Mouse (Mus musculus) heart, embryonic 11.5 days (tissue): ENCODE measurements around the gene Wapl. TPM values are rescaled to one million over a fixed set of nuclear protein-coding genes. Genes with fewer than 3 reads are reported as not detected.

Source experiments
- ATAC-seq: fragments of 200-750 bp; cut with Nextera tagmentation; replicated peaks from 2 replicates; pipeline ENCODE4 v1.8.0; 2017; ENCODE audit warnings: moderate library complexity; ENCODE audit not compliant: insufficient number of reproducible peaks, low FRiP score, low TSS enrichment
- H3K27ac ChIP-seq: fragments of 300-500 bp; sonication (generic); 2 replicates; pipeline ENCODE4 v1.5.1; 2014; ENCODE audit warnings: mild to moderate bottlenecking, low read depth, low read length
- H3K27me3 ChIP-seq: fragments of 300-500 bp; sonication (generic); 2 replicates; pipeline ENCODE4 v1.6.1; 2014; ENCODE audit warnings: mild to moderate bottlenecking, low read length, mixed read lengths; ENCODE audit not compliant: control insufficient read depth, insufficient read depth
- H3K36me3 ChIP-seq: fragments of 300-500 bp; sonication (generic); 2 replicates; pipeline ENCODE4 v1.6.1; 2014; ENCODE audit warnings: mild to moderate bottlenecking, low read length, moderate library complexity, mixed read lengths; ENCODE audit not compliant: control insufficient read depth, insufficient read depth
- H3K4me1 ChIP-seq: fragments of 300-500 bp; sonication (generic); 2 replicates; pipeline ENCODE4 v1.6.1; 2014; ENCODE audit warnings: low read length; ENCODE audit not compliant: control insufficient read depth, insufficient read depth
- H3K4me2 ChIP-seq: fragments of 300-500 bp; sonication (generic); 2 replicates; pipeline ENCODE4 v1.6.1; 2014; ENCODE audit warnings: mild to moderate bottlenecking, moderate library complexity
- H3K4me3 ChIP-seq: fragments of 300-500 bp; sonication (generic); 2 replicates; pipeline ENCODE4 v1.5.1; 2014; ENCODE audit warnings: low read depth, low read length
- H3K9ac ChIP-seq: fragments of 300-500 bp; sonication (generic); 2 replicates; pipeline ENCODE4 v1.6.1; 2014; ENCODE audit warnings: mild to moderate bottlenecking, low read depth, low read length, moderate library complexity
- H3K9me3 ChIP-seq: fragments of 300-500 bp; sonication (generic); replicated peaks from 2 replicates; pipeline ENCODE4 v1.6.1; 2016; ENCODE audit warnings: low read length; ENCODE audit not compliant: control insufficient read depth
- WGBS: fragments of 180-500 bp; shearing (Covaris S2); extraction: QIAGEN DNeasy Blood & Tissue Kit; methylation state at CpG from one replicate; pipeline ENCODE4 v1.1.7; 2014; ENCODE audit not compliant: insufficient replicate concordance; 5-methylcytosine and 5-hydroxymethylcytosine counted together
- polyA plus RNA-seq: library from polyadenylated mRNA; unstranded; fragments of >200 nt; fragmentation: Nextera tagmentation; extraction: Ambion mirVana; gene quantifications from 2 replicates; pipeline ENCODE4 v1.2.1, GENCODE M21; 2014

The Wapl gene
- 22.2 and 23.7 TPM in 2 replicates for polyA plus RNA-seq

DNA sequence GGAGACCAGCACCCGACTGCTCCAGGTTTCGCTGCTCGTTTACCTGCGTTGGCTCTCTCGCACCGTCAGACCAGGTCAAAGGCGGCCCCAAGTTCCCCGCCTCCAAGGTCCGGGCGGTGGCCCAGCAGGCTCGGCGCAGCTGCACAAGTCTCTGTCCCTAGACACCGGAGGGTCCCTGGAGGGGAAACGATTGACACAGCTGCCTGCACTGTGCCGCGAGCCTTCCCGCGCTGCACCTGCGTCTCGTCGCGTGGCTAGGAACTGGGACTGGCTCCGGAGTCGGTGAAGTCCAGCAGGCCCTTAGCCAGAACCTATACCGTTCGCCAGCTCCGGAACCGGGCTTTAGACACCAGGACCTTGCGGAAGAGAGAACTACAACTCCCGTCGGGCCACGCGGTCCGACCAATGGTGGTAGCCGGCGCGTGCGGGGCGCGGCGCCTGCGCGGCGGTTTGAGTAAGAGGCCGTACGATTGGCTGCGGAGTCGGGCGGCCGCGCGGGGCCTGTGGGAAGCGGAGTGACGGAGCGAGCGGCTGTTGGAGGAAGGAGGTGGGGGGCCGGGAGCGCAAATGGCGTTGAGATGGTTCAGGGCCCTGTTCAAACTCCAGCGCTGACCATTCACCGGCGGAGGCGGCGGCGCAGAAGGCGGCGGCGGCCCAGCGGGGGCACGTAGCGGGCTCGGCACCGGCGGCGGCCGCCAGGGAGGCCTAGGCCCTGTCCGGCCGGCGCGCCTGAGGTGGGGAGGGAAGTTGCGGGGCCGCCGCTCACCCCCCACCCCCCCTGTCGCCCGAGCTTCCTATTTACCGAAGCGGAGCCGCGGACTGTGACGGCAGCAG is at the start of gene Wapl:
TSS of gene Wapl (plus strand) at position 534 of the 834 bp plus-strand sequence.
- peak; percentile 99 for ATAC-seq
- H3K27me3 ChIP-seq: no peaks in the 10 kb centered on the region
- peak within 1 kb of the TSS; percentile 98 for H3K9ac ChIP-seq
- H3K4me1 ChIP-seq: peaks cover 7% of the 10 kb centered on the region; the same call in 1 of the 2 replicates
- under 1% methylated on average over 90 of the region's 90 CpGs for WGBS
- H3K9me3 ChIP-seq: no peaks in the 10 kb centered on the region
- H3K27ac ChIP-seq: peak within 1 kb of the TSS; percentile 94
- peak within 1 kb of the TSS; percentile 94 for H3K4me2 ChIP-seq
- H3K36me3 ChIP-seq: no peaks in the 10 kb centered on the region
- H3K4me3 ChIP-seq: peak within 1 kb of the TSS; percentile 99

DNA sequence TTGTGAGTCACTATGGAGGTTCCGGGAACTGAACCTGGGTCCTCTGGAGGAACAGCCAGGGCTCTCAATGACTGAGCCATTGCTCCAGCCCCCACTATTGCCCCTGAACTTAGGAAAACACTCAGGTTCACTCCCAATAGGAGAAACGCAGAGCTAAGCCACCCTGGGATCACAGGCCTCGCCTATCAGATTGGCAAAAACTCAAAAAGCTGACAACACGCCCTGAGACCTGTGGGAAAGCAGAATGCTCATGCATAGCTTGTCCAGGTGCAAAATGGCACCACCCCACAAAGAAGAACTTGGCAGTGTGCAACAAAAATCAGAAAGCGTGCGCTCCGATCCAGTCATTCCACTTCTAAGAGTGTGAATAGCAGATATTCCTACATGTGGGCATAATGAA is 46.9 kb upstream of the Wapl start:
- Histone ChIP-seq H3K36me3 (no peaks in the 10 kb centered on the region), H3K9ac (no peak overlapping the region), H3K4me1 (peaks cover 3% of the 10 kb centered on the region; the same call in 1 of the 2 replicates), H3K4me2 (no peak overlapping the region), H3K27ac (no peak overlapping the region), H3K27me3 (no peaks in the 10 kb centered on the region; the same call in 1 of the 2 replicates), H3K4me3 (no peak overlapping the region), H3K9me3 (no peaks in the 10 kb centered on the region)
- no peak for ATAC-seq
- WGBS: 85% methylated on average over 7 of the region's 7 CpGs

DNA sequence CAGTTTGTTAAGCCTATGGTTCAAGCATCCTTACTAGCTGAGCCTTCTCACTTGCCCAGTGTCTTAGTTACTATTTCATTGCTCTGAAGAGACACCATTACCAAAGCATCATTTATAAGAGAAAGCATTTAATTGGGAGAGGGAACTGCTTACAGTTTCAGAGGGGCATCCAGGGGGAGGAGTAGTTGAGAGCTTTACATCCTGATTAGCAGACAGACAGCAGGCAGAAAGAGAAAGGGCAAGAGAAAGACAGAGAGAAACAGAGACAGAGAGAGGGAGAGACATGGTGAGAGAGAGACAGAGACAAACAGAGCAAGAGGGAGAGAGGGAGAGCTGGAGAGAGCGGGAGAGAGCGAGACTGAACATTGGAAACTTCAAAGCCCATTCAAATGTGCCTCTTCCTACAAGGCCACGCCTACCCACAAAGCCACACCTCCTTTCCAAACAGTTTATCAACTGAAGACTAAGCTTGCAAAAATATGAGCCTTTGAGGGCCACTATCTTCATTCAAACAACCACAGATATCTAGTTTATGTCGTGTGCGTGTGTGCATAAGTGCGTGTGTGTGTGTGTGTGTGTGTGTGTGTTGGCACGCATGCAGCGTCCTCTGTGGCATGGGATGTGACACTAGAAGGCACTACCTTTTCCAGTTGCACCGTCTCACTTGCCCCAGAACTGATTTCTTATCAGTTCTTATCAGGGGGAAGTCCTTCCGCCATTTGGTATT is 40.8 kb upstream of the Wapl start:
- H3K9ac ChIP-seq: no peak overlapping the region
- no peaks in the 10 kb centered on the region for H3K4me1 ChIP-seq
- no peaks in the 10 kb centered on the region for H3K36me3 ChIP-seq
- H3K9me3 ChIP-seq: no peaks in the 10 kb centered on the region
- no peak for ATAC-seq
- 54% methylated on average over 10 of the region's 10 CpGs for WGBS
- no peak overlapping the region for H3K27ac ChIP-seq
- H3K4me2 ChIP-seq: no peak overlapping the region
- H3K4me3 ChIP-seq: no peak overlapping the region
- no peaks in the 10 kb centered on the region; the same call in 1 of the 2 replicates for H3K27me3 ChIP-seq

DNA sequence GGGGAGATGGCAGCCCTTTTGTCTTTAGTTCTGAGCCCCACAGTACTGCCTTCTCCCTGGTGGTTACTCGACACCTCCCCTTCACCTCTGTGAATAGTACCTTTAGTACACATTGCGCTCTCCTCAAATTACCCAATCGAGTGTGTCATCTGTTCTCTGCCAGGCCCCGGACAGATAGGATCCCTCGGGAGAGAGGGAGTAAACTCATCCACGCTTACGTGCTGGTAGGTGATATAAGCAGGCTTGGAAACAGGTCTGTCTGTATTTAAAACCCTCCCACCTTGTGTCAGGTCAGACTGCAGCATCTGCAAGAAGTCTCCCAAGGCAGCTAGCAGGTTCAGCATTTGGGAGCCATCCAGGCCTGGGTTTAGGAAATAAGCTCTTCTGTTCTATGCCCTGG is 38.5 kb upstream of the Wapl start:
- no peaks in the 10 kb centered on the region for H3K36me3 ChIP-seq
- H3K4me2 ChIP-seq: no peak overlapping the region
- no peaks in the 10 kb centered on the region for H3K9me3 ChIP-seq
- no peaks in the 10 kb centered on the region for H3K4me1 ChIP-seq
- no peak overlapping the region for H3K27ac ChIP-seq
- H3K4me3 ChIP-seq: no peak overlapping the region
- no peak for ATAC-seq
- no peak overlapping the region for H3K9ac ChIP-seq
- WGBS: 34% methylated on average over 7 of the region's 7 CpGs
- no peaks in the 10 kb centered on the region; the same call in 1 of the 2 replicates for H3K27me3 ChIP-seq

DNA sequence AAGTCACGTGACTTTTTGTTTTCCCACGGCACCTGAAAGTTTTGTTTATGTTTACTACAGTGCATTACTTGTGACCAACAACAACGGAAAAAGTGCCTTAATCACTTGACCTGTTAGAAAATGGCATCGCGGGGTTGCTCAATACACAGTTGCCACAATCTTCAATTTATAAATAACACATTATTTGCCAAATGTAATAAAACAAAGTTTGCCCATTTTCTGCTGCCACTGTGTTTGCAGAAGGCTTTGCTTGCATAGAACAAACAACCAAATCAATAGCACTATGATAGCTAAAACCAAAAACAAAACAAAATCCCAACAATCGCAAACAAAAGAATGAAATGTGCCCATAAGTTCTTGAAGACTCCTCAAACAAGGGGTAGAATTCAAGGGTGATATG is 38.0 kb upstream of the Wapl start:
- 82% methylated on average over 6 of the region's 6 CpGs for WGBS
- Histone ChIP-seq H3K36me3 (no peaks in the 10 kb centered on the region), H3K27ac (no peak overlapping the region), H3K9me3 (no peaks in the 10 kb centered on the region), H3K4me1 (no peaks in the 10 kb centered on the region), H3K4me2 (no peak overlapping the region), H3K9ac (no peak overlapping the region), H3K27me3 (no peaks in the 10 kb centered on the region; the same call in 1 of the 2 replicates), H3K4me3 (no peak overlapping the region)
- ATAC-seq: no peak

DNA sequence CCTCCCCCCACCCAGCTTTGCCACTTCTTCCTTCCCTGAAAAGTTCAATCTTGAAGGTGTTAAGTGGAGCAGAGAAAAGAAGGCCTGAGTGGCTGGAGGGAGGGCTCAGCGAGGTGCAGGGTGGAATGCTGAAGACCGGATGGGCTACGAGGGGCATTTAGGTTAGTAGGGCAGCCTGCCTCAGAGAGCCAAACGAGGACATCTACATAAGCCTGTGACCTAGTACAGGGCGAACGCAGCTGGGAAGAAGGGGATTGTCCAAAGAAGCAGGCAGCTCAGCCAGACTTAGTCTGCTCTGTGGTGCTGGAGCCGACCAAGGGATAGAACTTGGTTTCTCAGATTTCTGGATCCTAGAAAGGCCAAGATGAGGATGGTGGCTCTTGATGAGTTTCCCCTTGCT is 29.6 kb upstream of the Wapl start:
- Histone ChIP-seq H3K36me3 (no peaks in the 10 kb centered on the region), H3K4me3 (no peak overlapping the region), H3K27ac (no peak overlapping the region), H3K9ac (no peak overlapping the region), H3K4me2 (no peak overlapping the region), H3K4me1 (no peaks in the 10 kb centered on the region), H3K9me3 (no peaks in the 10 kb centered on the region), H3K27me3 (no peaks in the 10 kb centered on the region)
- no peak for ATAC-seq
- WGBS: 51% methylated on average over 7 of the region's 7 CpGs

DNA sequence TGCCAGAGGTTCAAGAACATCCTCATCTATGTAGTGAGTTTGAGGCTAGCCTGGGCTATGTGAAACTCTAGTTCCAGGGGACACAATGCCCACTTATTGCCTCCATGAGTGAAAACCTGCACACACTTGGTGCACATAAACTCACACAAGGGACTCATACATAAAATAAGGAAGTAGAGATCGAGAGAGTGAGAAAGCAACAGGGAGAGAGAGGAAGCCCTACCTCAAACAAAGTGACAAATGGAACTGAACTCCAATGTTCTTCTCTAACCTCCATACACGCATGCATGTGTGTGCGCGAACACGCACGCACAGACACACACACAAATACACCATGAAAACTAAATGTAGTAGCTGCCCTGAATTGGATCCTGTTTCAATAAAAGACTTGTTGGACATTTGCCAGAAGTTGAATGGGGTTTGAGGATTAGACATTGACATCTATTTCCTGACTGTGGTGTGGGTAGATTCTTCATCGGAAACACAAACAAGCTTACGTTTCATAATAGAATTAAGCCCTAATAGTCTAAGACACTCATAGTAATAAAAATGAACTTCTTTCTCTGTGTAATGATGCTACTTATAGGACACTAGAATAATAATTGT is 25.8 kb upstream of the Wapl start:
- H3K36me3 ChIP-seq: no peaks in the 10 kb centered on the region
- no peaks in the 10 kb centered on the region for H3K9me3 ChIP-seq
- H3K9ac ChIP-seq: no peak overlapping the region
- H3K4me2 ChIP-seq: no peak overlapping the region
- H3K27me3 ChIP-seq: no peaks in the 10 kb centered on the region
- H3K4me1 ChIP-seq: no peaks in the 10 kb centered on the region
- no peak for ATAC-seq
- 89% methylated on average over 8 of the region's 8 CpGs for WGBS
- H3K4me3 ChIP-seq: no peak overlapping the region
- H3K27ac ChIP-seq: no peak overlapping the region

DNA sequence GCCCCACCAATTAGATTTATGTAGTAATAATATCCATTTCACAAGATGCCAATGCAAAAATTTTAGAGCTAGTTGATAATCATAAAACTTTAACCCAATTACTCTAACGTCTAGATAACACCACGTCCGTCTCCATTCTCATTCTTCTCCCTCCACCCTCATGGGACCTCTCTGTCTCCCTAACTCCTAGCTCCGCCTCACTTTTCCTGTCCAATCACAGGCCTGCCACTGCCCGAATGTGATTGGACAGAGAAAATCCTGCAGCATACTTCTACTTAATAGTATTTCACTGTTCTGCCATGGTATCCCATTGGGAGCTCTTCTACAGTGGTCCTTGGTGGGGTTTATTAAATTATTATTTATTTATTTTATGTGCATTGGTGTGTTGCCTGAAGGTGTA is 16.6 kb upstream of the Wapl start:
- Histone ChIP-seq H3K9ac (no peak overlapping the region), H3K27me3 (peaks cover 6% of the 10 kb centered on the region; the same call in 1 of the 2 replicates), H3K4me2 (no peak overlapping the region), H3K36me3 (no peaks in the 10 kb centered on the region), H3K27ac (no peak overlapping the region), H3K4me3 (no peak overlapping the region), H3K4me1 (peaks cover 8% of the 10 kb centered on the region), H3K9me3 (no peaks in the 10 kb centered on the region)
- WGBS: 90% methylated on average over 5 of the region's 5 CpGs
- no peak for ATAC-seq
